Mouse (Mus musculus) kidney, adult 2 months (tissue): ENCODE results near the gene Fnip2.

ENCODE experiments used
- CTCF ChIP-seq: fragments of 200-500 bp; conservative IDR thresholded peaks from 2 replicates; pipeline ENCODE4 v1.5.1; 2011; ENCODE audit warnings: low read depth, mild to moderate bottlenecking, control low read depth, low read length, moderate library complexity, mixed read lengths; ENCODE audit not compliant: insufficient read depth, insufficient read length
- POLR2A ChIP-seq: fragments of 200-500 bp; IDR thresholded peaks from one replicate; pipeline ENCODE4 v1.6.1; 2011; ENCODE audit warnings: low read depth, low read length, control low read depth

- no peak for TF ChIP-seq CTCF
- no peak for TF ChIP-seq POLR2A
These were observed 12.5 kb downstream of the Fnip2 start for GRCm38 (mm10) chr3:79555061-79555460.
